Mouse (Mus musculus) adrenal gland, adult 2 months (tissue): ENCODE data around the gene Tmem150a. TPM values are rescaled to one million over a fixed set of nuclear protein-coding genes. Genes with fewer than 3 reads are reported as not detected.
A peak's percentile ranks its signal among the peaks of the same experiment; 100 is the strongest.

Source experiments
- DNase-seq: peaks from one replicate; pipeline ENCODE4 v3.0.0; 2021
- long read RNA-seq: library from polyadenylated mRNA; stranded (forward); transcript quantifications from one replicate; pipeline ENCODE4 v2.0.0, GENCODE M21; 2021
- polyA plus RNA-seq: library from polyadenylated mRNA; depleted of rRNA; stranded (reverse); fragments of >200 nt; gene quantifications from 2 replicates; pipeline ENCODE4 v1.2.3, GENCODE M21; 2012; rRNA removed
- total RNA-seq, 2 experiments: library from RNA; stranded (reverse); gene quantifications; 2 replicates each; pipeline ENCODE4 v1.2.3; 2021

The Tmem150a gene
- total RNA-seq (10 to 100 TPM; 22.6 to 25.1 TPM), polyA plus RNA-seq (48.8 and 55.2 TPM in 2 replicates)
- long read RNA-seq, transcript Tmem150a-201 (8 exons, 1,546 nt) = major isoform, 25 of 31 reads
- long read RNA-seq, partial matches to known transcripts = 2 of 31 reads
- long read RNA-seq, other reads (novel, unspliced or antisense) = 4 of 31 reads

- DNase-seq = peak; percentile 93
These were observed at the start of gene Tmem150a for GRCm38 (mm10) chr6:72355066-72355911. Gene Tmem150a (plus strand): TSS chr6:72355447.

- no peak for DNase-seq
These were observed 43.0 kb upstream of the Tmem150a start for GRCm38 (mm10) chr6:72312198-72312597.

GRCm38 (mm10) chr6:72313124-72313867, 42.0 kb upstream of the Tmem150a start:
- DNase-seq = no peak

GRCm38 (mm10) chr6:72315384-72315783, 39.9 kb upstream of the Tmem150a start:
- DNase-seq = no peak

GRCm38 (mm10) chr6:72316044-72316443, 39.2 kb upstream of the Tmem150a start:
- no peak for DNase-seq

- no peak for DNase-seq
These were observed 36.8 kb upstream of the Tmem150a start for GRCm38 (mm10) chr6:72318440-72318839.

GRCm38 (mm10) chr6:72319019-72319418, 36.2 kb upstream of the Tmem150a start:
- DNase-seq = no peak

GRCm38 (mm10) chr6:72322936-72323335, 32.3 kb upstream of the Tmem150a start:
- no peak for DNase-seq

GRCm38 (mm10) chr6:72323786-72324508, 31.3 kb upstream of the Tmem150a start:
- DNase-seq = no peak

GRCm38 (mm10) chr6:72326274-72326673, 29.0 kb upstream of the Tmem150a start:
- DNase-seq = peak; percentile 52

- no peak for DNase-seq
These were observed 26.2 kb upstream of the Tmem150a start for GRCm38 (mm10) chr6:72329019-72329418.

- no peak for DNase-seq
These were observed 25.1 kb upstream of the Tmem150a start for GRCm38 (mm10) chr6:72330133-72330532.

GRCm38 (mm10) chr6:72333111-72333510, 22.1 kb upstream of the Tmem150a start:
- DNase-seq = no peak

GRCm38 (mm10) chr6:72340481-72340880, 14.8 kb upstream of the Tmem150a start:
- DNase-seq = no peak

- no peak for DNase-seq
These were observed 10.7 kb upstream of the Tmem150a start for GRCm38 (mm10) chr6:72344396-72345073.

- DNase-seq = peak; percentile 95
These were observed 10.1 kb upstream of the Tmem150a start, which contains the start of gene Usp39 for GRCm38 (mm10) chr6:72345074-72345567. Gene Usp39 (minus strand): TSS chr6:72345184.

- DNase-seq = no peak
These were observed 9.6 kb upstream of the Tmem150a start for GRCm38 (mm10) chr6:72345633-72346032.

- no peak for DNase-seq
These were observed 9.0 kb upstream of the Tmem150a start for GRCm38 (mm10) chr6:72346261-72346660.

GRCm38 (mm10) chr6:72347166-72347941, 7.9 kb upstream of the Tmem150a start, which contains the start of gene 0610030E20Rik:
Gene 0610030E20Rik (plus strand): TSS chr6:72347317.
- peak; percentile 87 for DNase-seq

- DNase-seq = peak; percentile 31
These were observed 6.8 kb upstream of the Tmem150a start for GRCm38 (mm10) chr6:72348411-72348810.
